Mouse (Mus musculus) liver (tissue): ENCODE measurements at regions not wholly inside any gene's neighbourhood (a gene's known extent, or its start where the extent isn't known, plus 50 kb on each side); places are given as distances from the start of the nearest gene placed in this dataset.

Experiments
- DNase-seq: peaks from one replicate; pipeline ENCODE4 v3.0.0-alpha.2; 2020; ENCODE audit warnings: mixed read lengths

GRCm38 (mm10) chr3:35688111-35688510, 65.8 kb upstream of the Atp11b start:
- DNase-seq, result no peak

GRCm38 (mm10) chr3:35688781-35689180, 65.1 kb upstream of the Atp11b start:
- DNase-seq, result peak; percentile 6

- DNase-seq, result peak; percentile 64
Observed at GRCm38 (mm10) chr3:35693039-35693438, 60.9 kb upstream of the Atp11b start.

- DNase-seq, result no peak
Observed at GRCm38 (mm10) chr3:35693551-35693950, 60.4 kb upstream of the Atp11b start.

- no peak for DNase-seq
Observed at GRCm38 (mm10) chr3:35694241-35694640, 59.7 kb upstream of the Atp11b start.

- no peak for DNase-seq
Observed at GRCm38 (mm10) chr3:35695859-35696258, 58.0 kb upstream of the Atp11b start.

GRCm38 (mm10) chr3:35699266-35699665, 54.6 kb upstream of the Atp11b start:
- DNase-seq, result no peak

GRCm38 (mm10) chr3:35699979-35700378, 53.9 kb upstream of the Atp11b start:
- no peak for DNase-seq

GRCm38 (mm10) chr3:35703528-35704327, 50.2 kb upstream of the Atp11b start:
- no peak for DNase-seq
